Mouse (Mus musculus) megakaryocyte, embryonic 14.5 days (primary cell): ENCODE data around the gene Mmp28.

Experiments used
- FLI1 ChIP-seq: IDR thresholded peaks from 2 replicates; pipeline ENCODE4 v1.6.1; 2012; ENCODE audit warnings: low read length, inconsistent platforms, mixed read lengths
- GATA1 ChIP-seq: IDR thresholded peaks from 3 replicates; pipeline ENCODE4 v1.6.1; 2012; ENCODE audit warnings: mixed read lengths, low read length, inconsistent platforms, borderline replicate concordance

- TF ChIP-seq GATA1 (no peak), FLI1 (no peak)
Measured at GRCm38 (mm10) chr11:83495571-83495970, 32.7 kb upstream of the Mmp28 start.
